Mouse (Mus musculus): ENCODE measurements around the gene Zfp612. TPM values are rescaled to one million over a fixed set of nuclear protein-coding genes. Genes with fewer than 3 reads are reported as not detected.
A peak's percentile ranks its signal among the peaks of the same experiment; 100 is the strongest.
"Not testable (repeated sequence)": the region's sequence is repeated elsewhere in the genome, so short reads cannot be mapped to it uniquely, and the experiment has no call there.

The Zfp612 gene
- total RNA-seq (2014; fragmentation: Nextera tagmentation) (0.27 TPM in 1 of 2 replicates, not detected in the other), total RNA-seq (2017) (not detected in 2 replicates)

GRCm38 (mm10) chr8:110079282-110080221, at the start of gene Zfp612:
TSS of gene Zfp612 (plus strand) at chr8:110079746.
- peak; percentile 67 for ATAC-seq (replicated peaks; ENCODE audit: low FRiP score, low TSS enrichment, poor library complexity, severe bottlenecking)

- ATAC-seq (replicated peaks; ENCODE audit: low FRiP score, low TSS enrichment, poor library complexity, severe bottlenecking) = not testable (repeated sequence)
Observed at GRCm38 (mm10) chr8:110033771-110034170, 45.8 kb upstream of the Zfp612 start.

- no peak for ATAC-seq (replicated peaks; ENCODE audit: low FRiP score, low TSS enrichment, poor library complexity, severe bottlenecking)
Observed at GRCm38 (mm10) chr8:110034331-110034730, 45.2 kb upstream of the Zfp612 start.

- no peak for ATAC-seq (replicated peaks; ENCODE audit: low FRiP score, low TSS enrichment, poor library complexity, severe bottlenecking)
Observed at GRCm38 (mm10) chr8:110036156-110036555, 43.4 kb upstream of the Zfp612 start.

- ATAC-seq (replicated peaks; ENCODE audit: low FRiP score, low TSS enrichment, poor library complexity, severe bottlenecking) = no peak
Observed at GRCm38 (mm10) chr8:110039216-110039615, 40.3 kb upstream of the Zfp612 start.

GRCm38 (mm10) chr8:110039659-110040058, 39.9 kb upstream of the Zfp612 start, which contains the start of gene Chst4:
TSS of gene Chst4 (minus strand) at chr8:110039740.
- no peak for ATAC-seq (replicated peaks; ENCODE audit: low FRiP score, low TSS enrichment, poor library complexity, severe bottlenecking)

GRCm38 (mm10) chr8:110040509-110040908, 39.0 kb upstream of the Zfp612 start:
- ATAC-seq (replicated peaks; ENCODE audit: low FRiP score, low TSS enrichment, poor library complexity, severe bottlenecking) = no peak

- no peak for ATAC-seq (replicated peaks; ENCODE audit: low FRiP score, low TSS enrichment, poor library complexity, severe bottlenecking)
Observed at GRCm38 (mm10) chr8:110051208-110051607, 28.3 kb upstream of the Zfp612 start.

- ATAC-seq (replicated peaks; ENCODE audit: low FRiP score, low TSS enrichment, poor library complexity, severe bottlenecking) = no peak
Observed at GRCm38 (mm10) chr8:110058207-110058606, 21.3 kb upstream of the Zfp612 start.

- ATAC-seq (replicated peaks; ENCODE audit: low FRiP score, low TSS enrichment, poor library complexity, severe bottlenecking) = no peak
Observed at GRCm38 (mm10) chr8:110064161-110064560, 15.4 kb upstream of the Zfp612 start.

- ATAC-seq (replicated peaks; ENCODE audit: low FRiP score, low TSS enrichment, poor library complexity, severe bottlenecking) = no peak
Observed at GRCm38 (mm10) chr8:110064606-110065365, 14.8 kb upstream of the Zfp612 start.

- ATAC-seq (replicated peaks; ENCODE audit: low FRiP score, low TSS enrichment, poor library complexity, severe bottlenecking) = no peak
Observed at GRCm38 (mm10) chr8:110065676-110066075, 13.9 kb upstream of the Zfp612 start.

- no peak for ATAC-seq (replicated peaks; ENCODE audit: low FRiP score, low TSS enrichment, poor library complexity, severe bottlenecking)
Observed at GRCm38 (mm10) chr8:110069706-110070105, 9.8 kb upstream of the Zfp612 start.

GRCm38 (mm10) chr8:110071600-110071999, 7.9 kb upstream of the Zfp612 start:
- peak; percentile 88 for ATAC-seq (replicated peaks; ENCODE audit: low FRiP score, low TSS enrichment, poor library complexity, severe bottlenecking)

- no peak for ATAC-seq (replicated peaks; ENCODE audit: low FRiP score, low TSS enrichment, poor library complexity, severe bottlenecking)
Observed at GRCm38 (mm10) chr8:110074496-110074895, 5.0 kb upstream of the Zfp612 start.

- no peak for ATAC-seq (replicated peaks; ENCODE audit: low FRiP score, low TSS enrichment, poor library complexity, severe bottlenecking)
Observed at GRCm38 (mm10) chr8:110082416-110083105, 3.0 kb downstream of the Zfp612 start.

- no peak for ATAC-seq (replicated peaks; ENCODE audit: low FRiP score, low TSS enrichment, poor library complexity, severe bottlenecking)
Observed at GRCm38 (mm10) chr8:110091869-110092268, 12.3 kb downstream of the Zfp612 start.

- ATAC-seq (replicated peaks; ENCODE audit: low FRiP score, low TSS enrichment, poor library complexity, severe bottlenecking) = no peak
Observed at GRCm38 (mm10) chr8:110100907-110101306, 21.4 kb downstream of the Zfp612 start, which contains the start of gene Gm21964. TSS of gene Gm21964 (plus strand) at chr8:110101207.

- no peak for ATAC-seq (replicated peaks; ENCODE audit: low FRiP score, low TSS enrichment, poor library complexity, severe bottlenecking)
Observed at GRCm38 (mm10) chr8:110101676-110102075, 22.1 kb downstream of the Zfp612 start.

GRCm38 (mm10) chr8:110102653-110103052, 23.1 kb downstream of the Zfp612 start, which contains the start of gene Gm17720:
TSS of gene Gm17720 (minus strand) at chr8:110102753.
- ATAC-seq (replicated peaks; ENCODE audit: low FRiP score, low TSS enrichment, poor library complexity, severe bottlenecking) = no peak

Measured in megakaryocyte-erythroid progenitor cell, adult 5-6 weeks (primary cell).